Mouse (Mus musculus) layer of hippocampus, adult 9-11 months (tissue): ENCODE data around the gene Syt9.

Experiments used
- DNase-seq: peaks from one replicate; pipeline ENCODE4 v3.0.0; 2022

The Syt9 gene

GRCm38 (mm10) chr7:107370232-107371125 lies at the start of gene Syt9:
Gene Syt9, plus strand, starts transcription at chr7:107370728.
- DNase-seq = peak; percentile 7

- no peak for DNase-seq
Measured at GRCm38 (mm10) chr7:107339013-107339412, 31.5 kb upstream of the Syt9 start.

GRCm38 (mm10) chr7:107339560-107340057 lies 30.9 kb upstream of the Syt9 start:
- DNase-seq = no peak

GRCm38 (mm10) chr7:107340221-107340620 lies 30.3 kb upstream of the Syt9 start:
- no peak for DNase-seq

GRCm38 (mm10) chr7:107341519-107342190 lies 28.9 kb upstream of the Syt9 start:
- no peak for DNase-seq

DNA sequence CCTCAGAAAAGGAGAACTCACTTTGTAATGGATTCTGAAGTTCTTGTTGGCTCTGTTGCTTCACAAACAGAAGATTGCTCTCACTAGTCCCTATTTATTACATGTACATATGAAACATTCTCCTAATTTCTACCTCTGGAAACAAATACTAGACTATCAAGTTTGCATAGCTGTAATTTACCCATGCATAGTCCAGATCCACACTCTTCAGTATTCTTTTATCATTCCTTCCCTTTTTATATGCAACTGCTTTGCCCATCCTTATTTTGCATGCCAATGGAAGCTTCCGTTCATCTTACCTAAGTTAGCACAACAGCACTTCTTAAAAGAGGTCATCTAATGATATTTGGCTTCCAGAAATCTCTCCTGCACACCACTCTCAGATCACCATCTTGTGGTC lies 21.3 kb upstream of the Syt9 start:
- DNase-seq = no peak

- DNase-seq = no peak
Measured at GRCm38 (mm10) chr7:107362153-107362552, 8.4 kb upstream of the Syt9 start.

DNA sequence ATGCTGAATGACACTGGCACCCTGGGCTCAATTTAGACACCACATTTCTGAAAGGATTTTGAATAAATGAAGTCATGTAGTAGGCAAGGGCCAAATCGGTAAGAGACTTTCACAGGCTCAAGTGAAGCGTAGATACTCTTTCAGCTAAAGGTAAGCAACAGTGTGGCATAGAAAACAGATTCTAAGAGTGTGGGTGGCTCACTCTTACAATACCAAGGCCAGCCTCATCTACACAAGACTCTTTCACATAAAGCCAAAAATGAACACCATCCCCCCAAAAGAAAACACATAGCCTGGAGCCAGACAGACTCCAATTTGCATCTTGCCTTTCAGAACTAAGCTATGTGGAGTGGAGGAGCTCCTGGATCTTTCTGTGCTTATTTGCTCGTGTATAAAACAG lies 7.9 kb upstream of the Syt9 start:
- no peak for DNase-seq

DNA sequence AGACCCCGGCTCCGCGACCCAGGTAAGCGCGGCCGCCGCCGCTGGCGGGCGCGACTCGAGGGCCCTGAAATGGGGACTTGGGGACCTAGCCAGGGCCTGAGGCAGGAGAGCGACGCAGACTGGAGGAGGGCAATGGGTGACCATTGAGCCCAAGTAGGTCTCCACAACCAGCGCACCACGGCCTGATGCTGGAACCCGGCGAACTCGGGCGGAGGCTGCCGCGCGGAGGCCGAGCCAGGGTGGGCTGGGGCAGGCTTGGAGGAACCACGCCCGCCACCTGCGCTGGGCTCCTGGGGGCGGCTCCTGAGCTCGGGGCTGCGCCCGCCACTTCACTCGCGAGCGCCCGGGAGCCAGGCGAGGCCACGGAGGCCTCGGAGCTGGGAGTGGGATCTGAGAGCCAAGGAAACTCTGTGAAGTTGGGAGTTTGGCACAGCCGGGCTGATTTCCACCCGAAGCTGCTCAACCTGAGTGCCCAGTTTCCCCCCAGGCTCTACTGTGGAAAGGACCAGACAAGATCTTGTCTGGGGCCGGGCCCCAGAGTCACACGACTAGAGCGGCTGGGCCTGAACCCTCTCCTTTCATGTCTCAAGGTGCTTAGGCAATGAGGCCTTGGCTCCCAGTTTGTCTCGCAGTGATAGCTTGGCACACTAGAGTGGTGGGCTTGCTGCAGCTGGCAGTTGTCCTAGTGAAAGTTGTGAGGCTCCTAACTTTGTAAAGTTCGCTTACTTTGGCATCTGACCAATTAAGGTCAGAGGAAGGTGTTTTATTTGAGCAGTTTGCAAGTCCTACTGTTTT lies 795 bp downstream of the Syt9 start:
- DNase-seq = no peak

- no peak for DNase-seq
Measured at GRCm38 (mm10) chr7:107380562-107380961, 10.0 kb downstream of the Syt9 start.

- no peak for DNase-seq
Measured at GRCm38 (mm10) chr7:107389604-107390003, 19.1 kb downstream of the Syt9 start.

GRCm38 (mm10) chr7:107392749-107393148 lies 22.2 kb downstream of the Syt9 start:
- DNase-seq = no peak

GRCm38 (mm10) chr7:107400061-107400799 lies 29.7 kb downstream of the Syt9 start:
- DNase-seq = peak; percentile 47

GRCm38 (mm10) chr7:107403261-107403660 lies 32.7 kb downstream of the Syt9 start:
- DNase-seq = no peak

- DNase-seq = no peak
Measured at GRCm38 (mm10) chr7:107414928-107415327, 44.4 kb downstream of the Syt9 start.

- DNase-seq = no peak
Measured at GRCm38 (mm10) chr7:107417043-107417850, 46.7 kb downstream of the Syt9 start.

DNA sequence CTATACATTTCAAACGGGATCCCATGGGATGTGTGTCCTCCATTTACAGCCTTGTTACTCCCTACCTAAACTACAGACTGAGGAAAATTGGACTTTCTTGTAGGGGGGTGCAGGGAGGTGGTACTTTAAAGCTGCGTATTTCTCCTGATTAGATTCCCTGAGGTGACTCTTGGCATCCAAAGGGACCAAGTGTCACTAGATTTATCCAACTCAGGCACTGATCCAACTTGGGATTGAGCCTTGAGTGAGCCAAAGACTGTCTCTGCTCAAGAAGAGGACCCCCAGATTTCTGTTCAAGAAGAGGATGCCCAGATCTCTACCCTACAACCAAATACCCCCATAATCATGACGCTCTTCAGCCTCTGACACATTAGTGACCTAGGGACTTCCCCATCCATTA lies 66.9 kb downstream of the Syt9 start:
- DNase-seq = no peak

DNA sequence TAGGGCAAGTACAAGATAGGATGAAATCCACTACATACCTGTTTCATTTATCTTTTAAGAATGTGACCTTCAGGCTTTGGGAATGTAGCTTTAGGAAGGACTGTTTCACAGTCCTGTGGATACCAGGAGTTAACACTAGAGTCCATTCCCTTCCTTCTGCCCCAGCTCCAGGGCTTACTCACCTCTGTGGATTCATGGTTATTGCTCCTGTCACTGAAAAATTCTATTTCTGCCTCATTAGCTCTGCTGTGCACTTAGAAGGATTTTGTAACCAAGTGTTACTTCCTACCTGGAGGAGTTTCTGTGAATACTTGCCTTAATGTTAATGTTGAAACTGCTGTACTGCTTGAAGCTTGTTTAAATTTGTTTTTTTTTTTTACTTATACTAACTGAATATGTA lies 74.1 kb downstream of the Syt9 start:
- no peak for DNase-seq

DNA sequence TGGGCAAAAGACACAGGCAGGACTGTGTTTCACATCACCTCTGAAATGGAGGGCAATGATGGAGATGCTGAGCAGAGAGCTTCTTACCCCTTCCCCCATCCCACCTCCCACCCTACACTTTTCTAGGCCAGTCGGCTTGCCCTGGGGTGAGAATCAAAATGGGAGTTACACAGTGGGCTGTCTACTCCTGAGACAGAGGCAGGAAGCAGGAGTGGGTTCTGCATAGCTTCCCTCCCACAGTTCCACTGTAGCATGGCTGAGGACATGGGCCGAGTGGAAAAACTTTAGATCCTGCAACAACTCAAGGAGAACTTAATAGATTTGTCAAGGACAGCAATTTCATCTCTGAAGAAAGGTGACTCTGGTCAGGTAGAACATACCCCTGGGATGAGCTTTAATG lies 84.1 kb downstream of the Syt9 start:
- DNase-seq = no peak

- peak; percentile 10 for DNase-seq
Measured at GRCm38 (mm10) chr7:107455118-107455521, 84.6 kb downstream of the Syt9 start.

DNA sequence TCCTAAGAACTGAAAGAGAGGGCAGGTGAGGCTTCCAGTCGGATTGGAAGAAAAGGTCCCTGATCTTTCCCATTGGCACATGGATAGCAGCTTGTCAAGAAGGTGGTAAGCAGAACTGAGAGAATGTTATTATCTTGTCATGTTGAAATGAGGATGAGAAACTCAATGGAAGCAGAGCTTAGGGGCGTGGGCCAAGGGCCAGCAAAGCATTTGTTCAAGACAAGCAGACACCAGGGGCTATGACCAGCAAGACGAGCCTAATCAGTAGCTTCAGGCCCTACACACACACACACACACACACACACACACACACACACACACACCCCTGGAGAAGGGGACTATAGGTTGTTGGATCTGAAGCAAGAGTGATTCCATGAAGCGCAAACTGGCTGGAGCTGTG lies 90.6 kb downstream of the Syt9 start:
- no peak for DNase-seq
